Mouse (Mus musculus) spleen, postnatal 36 days (tissue): ENCODE measurements at regions not wholly inside any gene's neighbourhood (a gene's known extent, or its start where the extent isn't known, plus 50 kb on each side); places are given as distances from the start of the nearest gene placed in this dataset.

Source experiments
- DNase-seq, 2 experiments: peaks; one replicate each; pipeline ENCODE4 v3.0.0; 2022; ENCODE audit warnings: low spot score in 2 of 2, mixed read lengths in 1 of 2

- DNase-seq, result no peak
Measured at GRCm38 (mm10) chr3:130978986-130979642, 131.2 kb upstream of the Lef1 start.

- DNase-seq, result no peak
Measured at GRCm38 (mm10) chr3:130977921-130978700, 132.2 kb upstream of the Lef1 start.

- no peak for DNase-seq
Measured at GRCm38 (mm10) chr3:130976206-130976605, 134.1 kb upstream of the Lef1 start.

GRCm38 (mm10) chr3:130975291-130975690, 135.0 kb upstream of the Lef1 start:
- no peak for DNase-seq

GRCm38 (mm10) chr3:130972126-130972525, 138.1 kb upstream of the Lef1 start:
- DNase-seq, result no peak

GRCm38 (mm10) chr3:130965275-130965674, 145.0 kb upstream of the Lef1 start:
- no peak for DNase-seq

GRCm38 (mm10) chr3:130964088-130964487, 146.2 kb upstream of the Lef1 start:
- DNase-seq, result no peak

GRCm38 (mm10) chr3:130963625-130964024, 146.6 kb upstream of the Lef1 start:
- DNase-seq, result peak in 1 of 2 experiments; percentile 7

GRCm38 (mm10) chr3:130962701-130963472, 147.4 kb upstream of the Lef1 start:
- DNase-seq, result no peak

- no peak for DNase-seq
Measured at GRCm38 (mm10) chr3:130962151-130962633, 148.1 kb upstream of the Lef1 start.

GRCm38 (mm10) chr3:130961704-130962103, 148.6 kb upstream of the Lef1 start:
- no peak for DNase-seq

GRCm38 (mm10) chr3:130955958-130956357, 154.3 kb upstream of the Lef1 start:
- DNase-seq, result no peak

GRCm38 (mm10) chr3:130951381-130951780, 158.9 kb upstream of the Lef1 start:
- no peak for DNase-seq

GRCm38 (mm10) chr3:130950872-130951271, 159.4 kb upstream of the Lef1 start:
- no peak for DNase-seq

GRCm38 (mm10) chr3:130947880-130948279, 162.4 kb upstream of the Lef1 start:
- no peak for DNase-seq

- peak; percentile 40 to 42 for DNase-seq
Measured at GRCm38 (mm10) chr3:130947277-130947606, 163.0 kb upstream of the Lef1 start.

- no peak for DNase-seq
Measured at GRCm38 (mm10) chr3:130946576-130947276, 163.5 kb upstream of the Lef1 start.

GRCm38 (mm10) chr3:130945861-130946449, 164.3 kb upstream of the Lef1 start:
- DNase-seq, result no peak

- DNase-seq, result no peak
Measured at GRCm38 (mm10) chr3:130945396-130945795, 164.9 kb upstream of the Lef1 start.

GRCm38 (mm10) chr3:130944241-130944640, 166.0 kb upstream of the Lef1 start:
- DNase-seq, result no peak

- DNase-seq, result no peak
Measured at GRCm38 (mm10) chr3:130942947-130943630, 167.2 kb upstream of the Lef1 start.
